Mouse (Mus musculus) cerebellum, adult (tissue): ENCODE results near the gene Olfr1094.

Experiments
- ATAC-seq: cut with Nextera tagmentation; 2 replicates; pipeline ENCODE4 v1.9.2; 2017; ENCODE audit warnings: mild to moderate bottlenecking, moderate library complexity, mixed read lengths; ENCODE audit not compliant: insufficient number of reproducible peaks, low FRiP score, low TSS enrichment

The Olfr1094 gene

DNA sequence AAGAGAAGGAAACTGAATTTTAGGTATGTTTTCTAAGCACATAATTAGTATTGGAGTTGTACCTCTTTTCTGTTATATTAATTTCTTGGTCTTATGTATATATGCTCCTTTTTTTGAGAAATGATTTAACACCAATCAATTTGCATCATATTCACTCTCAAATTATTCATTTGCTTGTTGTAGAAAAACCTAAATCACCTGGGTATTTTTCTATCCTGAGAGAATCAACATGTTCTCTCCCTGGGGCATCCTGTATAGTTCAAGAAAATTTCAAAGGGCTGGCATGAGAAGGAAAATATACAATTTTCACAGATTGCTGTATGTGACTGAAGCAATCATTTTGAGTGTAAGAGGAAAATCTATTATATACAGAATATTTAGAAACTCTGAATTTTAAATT is at the start of gene Olfr1094:
Olfr1094 (plus strand) TSS at position 301 of the 400 bp plus-strand sequence.
- no peak for ATAC-seq

- no peak for ATAC-seq
Observed at GRCm38 (mm10) chr2:86782179-86782578, 42.3 kb upstream of the Olfr1094 start, which contains the start of gene Olfr1093. TSS of gene Olfr1093 (plus strand) at chr2:86782479.

- ATAC-seq: no peak
Observed at GRCm38 (mm10) chr2:86809918-86810317, 14.5 kb upstream of the Olfr1094 start, which contains the start of gene Olfr141. TSS of gene Olfr141 (minus strand) at chr2:86810018.

GRCm38 (mm10) chr2:86851596-86851995 is 27.1 kb downstream of the Olfr1094 start, which contains the start of gene Olfr1095:
TSS of gene Olfr1095 (minus strand) at chr2:86851696.
- ATAC-seq: no peak

GRCm38 (mm10) chr2:86874702-86875101 is 50.2 kb downstream of the Olfr1094 start, which contains the start of gene Gm13723:
TSS of gene Gm13723 (minus strand) at chr2:86874802.
- ATAC-seq: no peak
